Mouse (Mus musculus): ENCODE measurements around the gene Syngr1.
"Not testable (repeated sequence)": the region's sequence is repeated elsewhere in the genome, so short reads cannot be mapped to it uniquely, and the experiment has no call there.

Syngr1 gene

GRCm38 (mm10) chr15:80115866-80116794, 25.0 kb downstream of the Syngr1 start:
- DNase-seq (ENCODE audit: low spot score) = no peak

DNA sequence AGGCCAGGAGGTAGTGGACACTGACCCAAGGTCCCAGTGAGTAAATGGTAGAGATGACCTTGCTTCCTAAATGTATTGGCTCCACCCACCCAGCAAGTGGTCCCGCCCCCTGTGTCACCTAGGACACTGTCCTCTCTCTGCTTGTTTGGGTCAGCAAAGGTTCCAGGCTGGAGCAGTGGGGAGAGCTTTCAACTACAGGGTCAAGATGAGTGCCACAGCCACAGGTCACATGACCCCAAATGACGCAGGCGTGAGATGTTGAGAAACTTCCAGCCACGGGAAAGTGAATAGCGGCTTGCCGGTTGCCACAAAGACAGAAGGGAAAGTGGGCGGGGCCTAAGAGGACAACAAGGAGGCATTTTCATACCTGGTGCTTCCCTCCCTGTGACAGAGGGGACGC, 26.0 kb downstream of the Syngr1 start:
- DNase-seq (ENCODE audit: low spot score) = no peak

GRCm38 (mm10) chr15:80119076-80119475, 27.9 kb downstream of the Syngr1 start:
- no peak for DNase-seq (ENCODE audit: low spot score)

GRCm38 (mm10) chr15:80121721-80122325, 30.7 kb downstream of the Syngr1 start:
- no peak for DNase-seq (ENCODE audit: low spot score)

DNA sequence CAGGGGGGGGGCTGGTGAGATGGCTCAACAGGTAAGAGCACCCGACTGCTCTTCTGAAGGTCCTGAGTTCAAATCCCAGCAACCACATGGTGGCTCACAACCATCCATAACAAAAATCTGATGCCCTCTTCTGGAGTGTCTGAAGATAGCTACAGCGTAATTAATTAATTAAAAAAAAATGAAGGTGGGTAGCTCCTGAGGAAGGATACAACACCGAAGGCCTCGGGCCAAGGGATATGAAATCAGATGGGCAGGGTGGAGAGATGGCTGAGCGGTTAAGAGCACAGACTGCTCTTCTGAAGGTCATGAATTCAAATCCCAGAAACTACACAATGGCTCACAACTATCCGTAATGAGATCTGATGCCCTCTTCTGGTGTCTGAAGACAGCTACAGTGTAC, 31.3 kb downstream of the Syngr1 start:
- not testable (repeated sequence) for DNase-seq (ENCODE audit: low spot score)

DNA sequence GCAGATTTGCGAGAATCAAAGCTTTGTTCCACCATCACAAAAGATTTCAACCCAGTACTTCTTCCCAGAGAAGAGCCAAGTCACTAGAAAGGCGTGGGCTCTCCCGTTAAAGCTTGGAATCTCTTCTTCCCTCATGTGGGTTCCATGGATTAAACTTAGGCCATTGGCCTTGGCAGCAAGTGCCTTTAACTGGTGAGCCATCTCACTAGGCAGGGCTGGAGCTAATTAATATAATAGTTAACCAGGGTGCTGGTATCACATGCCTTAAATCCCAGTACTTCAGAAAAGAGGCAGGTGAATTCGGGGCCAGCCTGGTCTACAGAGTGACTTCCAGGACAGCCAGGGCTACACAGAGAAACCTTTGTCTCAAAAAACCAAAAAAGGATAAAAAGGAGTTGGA, 33.5 kb downstream of the Syngr1 start:
- no peak for DNase-seq (ENCODE audit: low spot score)

DNA sequence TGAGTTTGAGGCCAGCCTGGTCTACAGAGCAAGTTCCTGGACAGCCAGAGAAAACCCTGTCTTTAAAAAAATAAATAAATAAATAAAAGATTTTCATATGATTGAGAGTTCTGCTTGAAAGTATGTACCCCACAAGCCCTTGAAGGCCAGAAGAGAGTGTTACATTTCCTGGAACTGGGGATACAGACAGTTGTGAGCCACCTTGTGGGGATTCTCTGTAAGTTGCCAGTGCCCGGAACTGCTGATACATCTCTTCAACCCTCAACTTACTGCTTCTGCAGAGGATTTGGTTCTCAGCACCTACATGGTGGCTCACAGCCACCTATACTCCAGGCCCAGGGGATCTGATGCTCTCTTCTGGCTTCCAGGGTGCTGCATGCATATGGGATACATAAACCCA, 36.1 kb downstream of the Syngr1 start:
- DNase-seq (ENCODE audit: low spot score) = no peak

DNA sequence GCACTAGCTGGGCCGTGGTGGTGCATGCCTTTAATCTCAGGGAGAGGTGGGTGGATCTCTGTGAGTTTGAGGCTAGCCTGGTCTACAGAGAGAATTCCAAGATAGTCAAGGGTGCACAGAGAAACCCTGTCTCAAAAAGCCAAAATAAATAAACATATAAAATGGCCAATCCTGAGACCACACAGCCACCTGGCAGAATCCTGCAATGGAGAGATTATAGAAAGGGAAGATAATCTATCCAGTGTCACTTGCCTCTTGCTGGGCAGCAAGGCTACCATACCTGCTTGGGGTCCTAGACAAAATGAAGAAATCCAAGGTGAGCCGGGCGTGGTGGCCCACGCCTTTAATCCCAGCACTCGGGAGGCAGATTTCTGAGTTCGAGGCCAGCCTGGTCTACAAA, 38.8 kb downstream of the Syngr1 start:
- no peak for DNase-seq (ENCODE audit: low spot score)

- no peak for DNase-seq (ENCODE audit: low spot score)
Observed at GRCm38 (mm10) chr15:80130689-80131088, 39.6 kb downstream of the Syngr1 start.

GRCm38 (mm10) chr15:80131421-80131820, 40.3 kb downstream of the Syngr1 start:
- DNase-seq (ENCODE audit: low spot score) = no peak

DNA sequence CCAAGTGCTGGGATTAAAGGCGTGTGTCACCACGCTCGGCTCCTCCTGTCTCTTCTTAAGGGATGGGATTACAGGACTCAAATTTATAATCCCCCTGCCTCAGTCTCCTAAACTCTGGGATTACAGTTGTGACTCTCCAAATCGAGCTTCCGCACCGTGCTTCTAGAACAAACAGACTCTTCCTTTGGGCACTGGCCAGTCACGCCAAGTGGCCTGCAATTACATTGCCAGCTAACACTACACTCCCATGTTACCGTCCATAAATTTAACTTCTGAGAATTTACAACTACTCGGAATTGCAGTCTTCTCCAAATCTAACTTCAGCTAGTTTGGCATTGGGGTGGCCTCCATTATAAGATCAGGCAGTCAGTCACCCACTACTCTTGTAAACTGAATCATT, 41.3 kb downstream of the Syngr1 start:
- no peak for DNase-seq (ENCODE audit: low spot score)

DNA sequence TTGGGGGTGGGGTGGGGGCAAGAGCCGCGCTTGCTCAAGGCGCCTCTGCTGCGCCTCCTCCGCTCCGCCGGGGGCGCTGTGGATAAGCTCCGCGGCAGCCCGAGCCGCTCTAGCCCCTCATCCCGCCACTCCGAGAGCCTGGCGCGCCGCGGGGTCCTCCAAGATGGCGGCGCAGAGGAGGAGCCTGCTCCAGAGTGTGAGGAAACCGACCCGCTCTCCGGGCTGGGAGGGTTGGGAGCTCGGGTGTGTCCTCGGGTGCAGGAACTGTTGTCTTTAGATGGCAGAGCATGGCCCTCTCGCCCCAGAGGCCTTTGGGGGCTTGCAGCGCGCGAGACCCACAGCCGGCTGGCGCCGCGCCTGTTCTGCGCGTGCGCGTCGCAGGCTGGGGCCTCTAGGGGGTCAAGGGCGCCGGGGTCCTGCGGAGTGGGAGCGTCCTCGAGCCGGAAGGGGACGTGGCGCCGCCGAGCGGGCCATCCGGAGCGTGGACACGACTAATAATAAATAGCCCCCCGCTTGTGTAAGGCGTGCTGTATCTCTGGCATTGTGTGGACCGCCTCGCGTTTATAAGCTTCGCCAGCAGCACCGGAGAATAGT, 42.0 kb downstream of the Syngr1 start, which contains the start of gene Tab1:
TSS of gene Tab1 (plus strand) at position 135 of the 594 bp plus-strand sequence.
- peak; percentile 93 for DNase-seq (ENCODE audit: low spot score)

- no peak for DNase-seq (ENCODE audit: low spot score)
Observed at GRCm38 (mm10) chr15:80133682-80134449, 42.7 kb downstream of the Syngr1 start.

DNA sequence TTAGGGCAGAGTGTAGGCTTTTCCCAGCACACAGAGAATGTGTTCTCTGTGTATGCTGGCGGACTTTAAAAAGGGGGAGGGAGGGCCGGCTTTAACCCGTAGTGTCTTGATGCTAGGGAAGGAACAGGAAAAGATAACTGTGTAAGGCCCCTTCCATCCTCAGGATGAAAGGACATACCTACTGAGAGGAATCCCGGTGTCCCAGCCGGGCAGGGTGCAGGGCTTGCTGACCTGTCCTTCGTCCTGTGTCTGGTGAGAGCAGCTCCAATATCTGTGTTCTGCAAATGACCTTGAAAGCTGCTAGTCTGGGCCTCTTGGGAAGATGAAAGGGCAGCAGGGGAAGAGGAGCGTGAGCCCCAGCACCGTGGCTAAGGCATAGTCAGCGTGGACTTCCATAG, 43.3 kb downstream of the Syngr1 start:
- DNase-seq (ENCODE audit: low spot score) = no peak

DNA sequence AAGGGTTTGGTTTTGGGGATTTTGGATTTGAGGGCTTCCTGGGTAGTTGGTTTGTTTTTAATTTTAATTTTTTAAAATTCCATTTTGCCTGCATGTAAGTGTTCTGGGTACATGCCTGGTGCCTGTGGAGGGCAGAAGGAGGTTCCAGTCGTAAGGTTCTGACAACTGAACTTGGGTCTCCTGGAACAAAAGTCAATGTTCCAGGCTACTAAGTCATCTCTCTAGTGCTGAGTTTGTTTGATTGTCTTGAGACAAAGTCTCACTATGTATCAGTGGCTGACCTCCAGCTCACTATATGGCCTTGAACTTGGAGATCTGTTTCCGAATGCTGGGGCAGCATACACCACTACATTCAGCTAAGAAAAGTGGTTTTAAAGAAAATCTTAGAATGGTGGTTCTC, 44.4 kb downstream of the Syngr1 start:
- no peak for DNase-seq (ENCODE audit: low spot score)

DNA sequence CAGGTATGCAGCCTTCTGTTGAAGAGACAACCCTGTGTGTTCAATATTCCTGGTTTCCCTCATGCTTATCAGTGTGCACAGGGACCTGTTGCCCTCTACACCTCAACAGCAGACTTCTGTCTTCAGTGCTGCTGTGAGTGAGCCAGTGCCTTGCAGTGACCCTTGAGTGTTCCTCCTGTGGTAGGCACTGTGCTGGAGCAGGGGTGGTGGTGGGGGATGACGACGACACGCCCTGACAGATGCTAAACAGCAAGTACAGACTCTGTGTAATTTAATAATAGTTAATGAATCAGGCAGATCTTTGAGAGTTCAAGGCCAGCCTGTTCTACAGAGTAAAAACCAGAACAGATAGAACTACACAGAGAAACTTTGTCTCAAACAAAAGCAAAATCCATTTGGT, 45.5 kb downstream of the Syngr1 start:
- DNase-seq (ENCODE audit: low spot score) = no peak

GRCm38 (mm10) chr15:80137945-80138791, 47.0 kb downstream of the Syngr1 start:
- no peak for DNase-seq (ENCODE audit: low spot score)

- no peak for DNase-seq (ENCODE audit: low spot score)
Observed at GRCm38 (mm10) chr15:80140302-80140701, 49.2 kb downstream of the Syngr1 start.

GRCm38 (mm10) chr15:80140878-80141277, 49.7 kb downstream of the Syngr1 start:
- DNase-seq (ENCODE audit: low spot score) = no peak

GRCm38 (mm10) chr15:80142130-80142529, 51.0 kb downstream of the Syngr1 start:
- DNase-seq (ENCODE audit: low spot score) = no peak

DNA sequence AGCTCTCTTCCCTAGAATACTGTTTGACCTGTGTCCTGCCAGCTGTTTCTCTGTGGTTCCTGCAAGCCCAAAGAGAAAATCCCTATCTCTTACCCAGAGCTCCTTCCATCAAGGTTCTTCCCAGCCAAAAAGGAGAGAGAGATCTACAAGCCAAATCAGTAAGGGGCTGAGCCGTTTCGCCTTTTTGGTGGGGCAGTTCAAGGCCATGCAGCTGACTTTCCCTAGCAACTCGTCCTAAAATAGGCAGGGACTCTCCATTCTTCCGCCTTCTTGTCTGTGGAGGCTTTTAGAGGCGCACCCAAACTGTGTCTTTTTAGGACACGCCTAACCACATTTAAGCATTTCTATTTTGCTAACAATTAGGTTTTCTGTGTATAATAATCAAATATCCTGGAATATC, 52.6 kb downstream of the Syngr1 start:
- no peak for DNase-seq (ENCODE audit: low spot score)

All from T-cell, adult 2 months (primary cell).